Mouse (Mus musculus) inflammation-experienced regulatory T-cells (primary cell): ENCODE data around the gene Krtap16-1. TPM values are rescaled to one million over a fixed set of nuclear protein-coding genes. Genes with fewer than 3 reads are reported as not detected.

ENCODE experiments used
- polyA plus RNA-seq, 2 experiments: library from polyadenylated mRNA; unstranded; fragments of 100-300 nt; shearing (Covaris generic); gene quantifications; one replicate each; pipeline ENCODE4 v1.2.1; 2017

The Krtap16-1 gene
- polyA plus RNA-seq = not detected

DNA sequence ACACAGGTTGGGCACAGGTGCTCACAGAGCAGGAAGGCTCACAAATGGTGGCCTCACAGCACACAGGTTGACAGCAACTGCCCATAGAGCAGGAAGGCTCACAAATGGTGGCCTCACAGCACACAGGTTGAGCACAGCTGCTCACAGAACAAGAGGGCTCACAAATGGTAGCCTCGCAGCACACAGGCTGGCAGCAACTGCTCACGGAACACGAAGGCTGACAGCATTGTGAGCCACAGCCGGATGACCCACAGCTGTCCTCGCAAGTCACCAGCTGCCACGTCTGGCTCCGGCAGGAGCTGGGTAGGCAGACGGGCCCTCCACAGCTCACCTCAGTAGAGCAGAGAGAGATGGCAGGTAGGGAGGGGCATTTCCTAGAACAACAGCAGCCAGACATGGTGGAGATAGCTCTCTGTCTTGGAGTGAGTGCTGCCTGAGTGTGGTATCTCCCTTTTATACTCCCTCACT lies at the start of gene Krtap16-1:
TSS of gene Krtap16-1 (minus strand) at position 418 of the 468 bp plus-strand sequence.

DNA sequence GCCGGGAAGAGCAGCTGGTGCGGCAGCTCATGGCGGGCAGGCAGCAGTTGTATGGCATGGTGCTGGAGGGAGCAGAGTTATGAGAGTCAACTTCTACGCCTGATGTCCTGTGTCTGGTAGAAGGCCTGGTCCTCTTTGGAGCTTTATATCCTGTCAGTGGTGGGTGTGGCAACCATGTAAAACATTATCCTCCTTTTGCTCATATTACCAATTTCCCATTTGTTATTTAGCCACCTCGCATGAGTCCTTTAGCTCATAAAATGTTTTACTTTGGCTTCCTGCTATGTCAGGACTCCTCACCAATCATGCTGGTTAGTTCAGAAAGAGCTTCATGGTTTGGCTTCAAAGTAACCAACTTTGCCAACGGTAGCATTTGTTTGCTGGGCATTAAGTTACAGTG lies 43.4 kb upstream of the Krtap16-1 start, which contains the start of gene Krt33b:
TSS of gene Krt33b (minus strand) at position 101 of the 400 bp plus-strand sequence.

DNA sequence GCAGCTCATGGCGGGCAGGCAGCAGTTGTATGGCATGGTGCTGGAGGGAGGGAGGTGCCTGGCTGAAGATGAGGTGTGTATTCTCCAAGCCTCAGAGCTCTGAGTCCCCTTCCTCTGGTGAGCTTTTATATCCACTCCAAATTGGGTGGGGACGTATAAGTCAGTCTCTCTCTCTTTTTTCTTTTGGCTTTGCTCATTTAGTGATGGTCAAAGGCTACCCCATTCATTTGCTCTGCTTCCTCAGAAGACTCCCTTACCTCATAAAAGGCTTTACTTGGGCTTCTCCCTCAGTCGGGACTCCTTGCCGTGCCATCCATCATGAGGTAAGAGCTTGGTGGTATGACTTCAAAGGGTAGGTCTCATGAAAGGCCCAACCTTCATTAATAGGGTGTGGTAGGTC lies 29.7 kb upstream of the Krtap16-1 start, which contains the start of gene Krt33a:
TSS of gene Krt33a (minus strand) at position 101 of the 400 bp plus-strand sequence.

GRCm38 (mm10) chr11:99993620-99994383 lies 7.4 kb upstream of the Krtap16-1 start, which contains the start of gene Krtap17-1:
Gene Krtap17-1 (minus strand): TSS chr11:99993994.

GRCm38 (mm10) chr11:99978953-99979352 lies 7.4 kb downstream of the Krtap16-1 start, which contains the start of gene Krtap29-1:
Gene Krtap29-1 (minus strand): TSS chr11:99979053.

DNA sequence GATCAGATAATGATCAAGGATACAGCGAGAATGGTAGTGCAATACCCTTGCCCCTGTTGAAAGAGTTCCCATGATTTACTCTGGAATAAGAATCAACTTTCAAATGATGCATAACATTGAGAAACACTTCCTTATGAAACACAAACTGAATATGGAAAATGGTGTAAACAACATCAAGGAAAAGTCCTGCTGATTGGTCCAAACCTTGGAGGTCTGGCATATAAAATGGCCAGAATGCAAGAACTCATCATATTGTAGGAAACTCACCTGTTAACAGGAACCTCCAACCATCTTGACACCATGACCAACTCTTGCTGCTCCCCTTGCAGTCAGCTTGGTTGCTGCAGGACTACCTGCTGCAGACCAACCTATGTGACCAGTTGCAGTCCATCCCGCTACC lies 38.2 kb downstream of the Krtap16-1 start, which contains the start of gene Krtap9-5:
TSS of gene Krtap9-5 (plus strand) at position 301 of the 400 bp plus-strand sequence.

DNA sequence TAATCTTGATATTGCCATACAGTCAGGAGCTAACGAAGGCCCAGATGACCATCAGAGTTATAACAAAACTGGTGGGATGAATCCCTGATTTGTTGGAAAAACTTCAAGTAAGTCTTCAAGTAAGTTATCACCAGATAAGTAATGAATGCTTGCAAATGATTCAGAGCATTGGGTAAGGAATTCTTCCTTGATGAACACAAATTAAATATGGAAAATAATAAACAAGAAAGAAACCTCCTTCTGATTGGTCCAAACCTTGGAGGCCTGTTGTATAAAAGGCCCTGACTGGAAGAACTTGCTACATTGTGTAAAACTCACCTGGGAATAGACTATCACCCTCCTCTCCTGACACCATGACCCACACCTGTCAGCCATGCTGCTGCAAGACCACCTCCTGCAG lies 50.4 kb downstream of the Krtap16-1 start, which contains the start of gene Krtap31-2:
TSS of gene Krtap31-2 (plus strand) at position 301 of the 400 bp plus-strand sequence.

Other genes with a start within 250 kb of the Krtap16-1 start
- gene Gm11595, start 213.7 kb downstream of the Krtap16-1 start, polyA plus RNA-seq = not detected
- gene Krtap4-8, start 205.9 kb downstream of the Krtap16-1 start, polyA plus RNA-seq = under 1 TPM in 1 of 2 experiments, not detected in 1; 0.24 TPM
- gene Krtap4-9, start 201.4 kb downstream of the Krtap16-1 start, polyA plus RNA-seq = under 1 TPM in 1 of 2 experiments, not detected in 1; 0.28 TPM
- not detected for gene Gm11596, start 193.1 kb downstream of the Krtap16-1 start, polyA plus RNA-seq
- not detected for gene Gm11569, start 187.7 kb downstream of the Krtap16-1 start, polyA plus RNA-seq
- gene Gm11554, start 182.2 kb downstream of the Krtap16-1 start, polyA plus RNA-seq = not detected
- not detected for gene Krtap4-13, start 176.7 kb downstream of the Krtap16-1 start, polyA plus RNA-seq
- gene Gm11564, start 170.9 kb downstream of the Krtap16-1 start, polyA plus RNA-seq = not detected
- gene 2300003K06Rik, start 148.5 kb downstream of the Krtap16-1 start, polyA plus RNA-seq = not detected
- gene Krtap4-16, start 135.0 kb downstream of the Krtap16-1 start, polyA plus RNA-seq = under 1 TPM in 1 of 2 experiments, not detected in 1; 0.60 TPM
- not detected for gene Gm11568, start 128.7 kb downstream of the Krtap16-1 start, polyA plus RNA-seq
- gene Gm11559, start 122.1 kb downstream of the Krtap16-1 start, polyA plus RNA-seq = not detected
- gene Krtap9-1, start 113.2 kb downstream of the Krtap16-1 start, polyA plus RNA-seq = not detected
- gene Gm11567, start 107.4 kb downstream of the Krtap16-1 start, polyA plus RNA-seq = not detected
- not detected for gene Krtap31-1, start 78.7 kb downstream of the Krtap16-1 start, polyA plus RNA-seq
- gene Gm11565, start 71.8 kb downstream of the Krtap16-1 start, polyA plus RNA-seq = not detected
- not detected for gene Krtap31-2, start 50.3 kb downstream of the Krtap16-1 start, polyA plus RNA-seq
- not detected for gene Krtap9-5, start 38.1 kb downstream of the Krtap16-1 start, polyA plus RNA-seq
- not detected for gene Krtap29-1, start 7.5 kb downstream of the Krtap16-1 start, polyA plus RNA-seq
- gene Krtap17-1, start 7.4 kb upstream of the Krtap16-1 start, polyA plus RNA-seq = not detected
- not detected for gene Krt33a, start 29.6 kb upstream of the Krtap16-1 start, polyA plus RNA-seq
- not detected for gene Krt33b, start 43.3 kb upstream of the Krtap16-1 start, polyA plus RNA-seq
- gene Krt34, start 55.0 kb upstream of the Krtap16-1 start, polyA plus RNA-seq = under 1 TPM in 1 of 2 experiments, not detected in 1; 0.92 TPM
- under 1 TPM; 0.19 to 0.24 TPM for gene Krt31, start 64.0 kb upstream of the Krtap16-1 start, polyA plus RNA-seq
- not detected for gene Krt32, start 101.6 kb upstream of the Krtap16-1 start, polyA plus RNA-seq
- gene Krt35, start 109.6 kb upstream of the Krtap16-1 start, polyA plus RNA-seq = under 1 TPM in 1 of 2 experiments, not detected in 1; 0.27 TPM
- under 1 TPM; 0.34 to 0.44 TPM for gene Krt36, start 119.0 kb upstream of the Krtap16-1 start, polyA plus RNA-seq
- under 1 TPM in 1 of 2 experiments, not detected in 1; 0.22 TPM for gene Krt13, start 135.0 kb upstream of the Krtap16-1 start, polyA plus RNA-seq
- gene Krt15, start 149.3 kb upstream of the Krtap16-1 start, polyA plus RNA-seq = under 1 TPM in 1 of 2 experiments, not detected in 1; 0.71 TPM
- gene Krt19, start 162.1 kb upstream of the Krtap16-1 start, polyA plus RNA-seq = under 1 TPM; 0.33 to 0.70 TPM
- gene Krt9, start 206.6 kb upstream of the Krtap16-1 start, polyA plus RNA-seq = under 1 TPM in 1 of 2 experiments, not detected in 1; 0.21 TPM
- gene Krt14, start 221.0 kb upstream of the Krtap16-1 start, polyA plus RNA-seq = not detected